Mouse (Mus musculus): ENCODE measurements at regions not wholly inside any gene's neighbourhood (a gene's known extent, or its start where the extent isn't known, plus 50 kb on each side); places are given as distances from the start of the nearest gene placed in this dataset.
"Not testable (repeated sequence)": the region's sequence is repeated elsewhere in the genome, so short reads cannot be mapped to it uniquely, and the experiment has no call there.

- peak; percentile 32 for TF ChIP-seq CTCF (IDR thresholded peaks at IDR 0.05; ENCODE audit: low read depth)
- not testable (repeated sequence) for TF ChIP-seq EP300 (IDR thresholded peaks at IDR 0.05; ENCODE audit: low read depth)
These were observed 315.0 kb upstream of the Olfr1507 start for GRCm38 (mm10) chr14:52810275-52811127.

Measured in heart, postnatal 0 days (tissue).